Mouse (Mus musculus) heart, embryonic 12.5 days (tissue): ENCODE measurements at regions not wholly inside any gene's neighbourhood (a gene's known extent, or its start where the extent isn't known, plus 50 kb on each side); places are given as distances from the start of the nearest gene placed in this dataset.

ENCODE experiments used
- ATAC-seq: fragments of 200-750 bp; cut with Nextera tagmentation; 2 replicates; pipeline ENCODE4 v1.8.0; 2017; ENCODE audit warnings: moderate TSS enrichment, moderate library complexity; ENCODE audit not compliant: insufficient number of reproducible peaks, low FRiP score
- H3K27ac ChIP-seq: fragments of 300-500 bp; sonication (generic); 2 replicates; pipeline ENCODE4 v1.5.1; 2016; ENCODE audit warnings: mild to moderate bottlenecking, moderate library complexity; ENCODE audit not compliant: poor library complexity, severe bottlenecking
- H3K27me3 ChIP-seq: fragments of 300-500 bp; sonication (generic); replicated peaks from 2 replicates; pipeline ENCODE4 v1.6.1; 2016; ENCODE audit warnings: mild to moderate bottlenecking, moderate library complexity
- H3K36me3 ChIP-seq: fragments of 300-500 bp; sonication (generic); 2 replicates; pipeline ENCODE4 v1.6.1; 2016; ENCODE audit warnings: mild to moderate bottlenecking, moderate library complexity
- H3K4me1 ChIP-seq: fragments of 300-500 bp; sonication (generic); replicated peaks from 2 replicates; pipeline ENCODE4 v1.6.1; 2016; ENCODE audit warnings: mild to moderate bottlenecking
- H3K4me2 ChIP-seq: fragments of 300-500 bp; sonication (generic); 2 replicates; pipeline ENCODE4 v1.6.1; 2016; ENCODE audit warnings: mild to moderate bottlenecking, moderate library complexity
- H3K4me3 ChIP-seq: fragments of 300-500 bp; sonication (generic); 2 replicates; pipeline ENCODE4 v1.5.1; 2016; ENCODE audit warnings: mild to moderate bottlenecking
- H3K9ac ChIP-seq: fragments of 300-500 bp; sonication (generic); 2 replicates; pipeline ENCODE4 v1.6.1; 2016; ENCODE audit warnings: mild to moderate bottlenecking, moderate library complexity
- H3K9me3 ChIP-seq: fragments of 300-500 bp; sonication (generic); replicated peaks from 2 replicates; pipeline ENCODE4 v1.6.1; 2016; ENCODE audit warnings: mild to moderate bottlenecking, moderate library complexity
- WGBS: fragments of 180-500 bp; shearing (Covaris S2); methylation state at CpG from one replicate; pipeline ENCODE4 v1.1.7; 2016; 5-methylcytosine and 5-hydroxymethylcytosine counted together

DNA sequence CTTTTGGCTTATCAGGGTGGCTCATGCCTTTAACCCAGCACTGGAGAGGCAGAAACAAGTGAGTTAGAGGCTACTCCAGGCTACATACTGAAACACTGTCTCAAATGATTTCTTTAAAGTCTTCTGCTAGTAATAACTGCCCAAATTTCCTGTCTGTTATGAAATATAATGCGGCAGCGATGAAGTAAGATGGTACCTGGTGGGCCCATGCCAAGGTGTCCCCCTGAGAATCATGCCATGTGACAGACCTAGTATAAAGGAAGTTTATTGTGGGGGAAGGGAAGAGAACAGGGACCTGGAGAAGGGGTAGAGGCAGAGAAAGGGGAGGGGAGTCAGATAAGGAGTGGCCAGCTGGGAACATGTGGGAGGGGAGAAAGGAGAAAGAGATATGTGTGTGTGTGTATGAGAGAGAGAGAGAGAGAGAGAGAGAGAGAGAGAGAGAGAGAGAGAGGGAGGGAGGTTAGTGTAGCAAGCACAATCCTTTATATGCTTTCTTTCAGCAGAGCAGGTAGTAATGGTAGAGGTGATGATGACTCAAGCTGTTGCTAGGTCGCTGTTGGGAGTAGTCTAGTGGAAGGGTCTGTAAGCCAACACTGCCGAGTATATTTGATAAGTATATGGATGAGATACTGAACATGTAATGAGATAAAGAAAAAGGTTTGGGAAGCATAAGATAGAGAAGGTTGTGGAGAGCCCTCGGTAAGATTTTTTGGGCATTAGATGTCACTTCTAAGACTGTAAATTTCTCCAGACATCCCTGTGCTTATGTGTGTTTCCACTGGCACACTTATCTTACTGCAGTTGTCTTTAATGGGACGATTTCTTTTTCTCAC is 71.1 kb upstream of the Dph5 start:
- Histone ChIP-seq H3K4me1 (peaks cover 63% of the 10 kb centered on the region), H3K4me2 (no peak overlapping the region), H3K36me3 (no peaks in the 10 kb centered on the region), H3K27me3 (no peaks in the 10 kb centered on the region), H3K9ac (no peak overlapping the region), H3K4me3 (no peak overlapping the region), H3K27ac (peak overlapping the region; percentile 90), H3K9me3 (no peaks in the 10 kb centered on the region)
- 61% methylated on average over 6 of the region's 6 CpGs for WGBS
- ATAC-seq = no peak

GRCm38 (mm10) chr3:115817771-115818170 is 69.9 kb upstream of the Dph5 start:
- WGBS = 95% methylated on average over 5 of the region's 5 CpGs
- peaks cover 63% of the 10 kb centered on the region for H3K4me1 ChIP-seq

GRCm38 (mm10) chr3:115818734-115819133 is 68.9 kb upstream of the Dph5 start:
- WGBS = 61% methylated on average over 7 of the region's 7 CpGs
- Histone ChIP-seq H3K27me3 (no peaks in the 10 kb centered on the region), H3K27ac (peak overlapping the region; percentile 83), H3K4me1 (peaks cover 63% of the 10 kb centered on the region), H3K36me3 (no peaks in the 10 kb centered on the region), H3K9me3 (no peaks in the 10 kb centered on the region), H3K9ac (no peak overlapping the region), H3K4me2 (no peak overlapping the region), H3K4me3 (no peak overlapping the region)
- no peak for ATAC-seq

More at GRCm38 (mm10) chr3:115817771-115818170, 69.9 kb upstream of the Dph5 start:
- no peaks in the 10 kb centered on the region for H3K36me3 ChIP-seq
- H3K9me3 ChIP-seq = no peaks in the 10 kb centered on the region
- H3K27ac ChIP-seq = no peak overlapping the region
- H3K4me3 ChIP-seq = no peak overlapping the region
- no peaks in the 10 kb centered on the region for H3K27me3 ChIP-seq
- ATAC-seq = no peak
- H3K9ac ChIP-seq = no peak overlapping the region
- H3K4me2 ChIP-seq = no peak overlapping the region

- H3K9ac ChIP-seq = no peak overlapping the region
- ATAC-seq = peak; percentile 80
- peak overlapping the region; percentile 83 for H3K27ac ChIP-seq
- H3K9me3 ChIP-seq = no peaks in the 10 kb centered on the region
- H3K27me3 ChIP-seq = no peaks in the 10 kb centered on the region
- H3K36me3 ChIP-seq = no peaks in the 10 kb centered on the region
- WGBS = 8% methylated on average over 7 of the region's 7 CpGs
- H3K4me2 ChIP-seq = peak overlapping the region; percentile 54
- no peak overlapping the region for H3K4me3 ChIP-seq
- H3K4me1 ChIP-seq = peaks cover 63% of the 10 kb centered on the region
Observed at GRCm38 (mm10) chr3:115819401-115820138, 68.1 kb upstream of the Dph5 start.

GRCm38 (mm10) chr3:115820139-115820481 is 67.5 kb upstream of the Dph5 start:
- Histone ChIP-seq H3K4me2 (peak overlapping the region; percentile 54), H3K4me3 (no peak overlapping the region), H3K36me3 (no peaks in the 10 kb centered on the region), H3K9me3 (no peaks in the 10 kb centered on the region), H3K27me3 (no peaks in the 10 kb centered on the region), H3K27ac (peak overlapping the region; percentile 83), H3K9ac (no peak overlapping the region), H3K4me1 (peaks cover 58% of the 10 kb centered on the region)
- WGBS = 15% methylated on average over 8 of the region's 8 CpGs
- ATAC-seq = peak; percentile 17; the same call in 1 of the 2 replicates

GRCm38 (mm10) chr3:115821627-115822026 is 66.0 kb upstream of the Dph5 start:
- H3K4me1 ChIP-seq = peaks cover 43% of the 10 kb centered on the region
- WGBS = 64% methylated on average over 2 of the region's 2 CpGs
- ATAC-seq = no peak
- H3K9me3 ChIP-seq = no peaks in the 10 kb centered on the region
- no peak overlapping the region for H3K4me2 ChIP-seq
- H3K27ac ChIP-seq = no peak overlapping the region
- H3K27me3 ChIP-seq = no peaks in the 10 kb centered on the region
- H3K36me3 ChIP-seq = no peaks in the 10 kb centered on the region
- no peak overlapping the region for H3K9ac ChIP-seq
- H3K4me3 ChIP-seq = no peak overlapping the region

GRCm38 (mm10) chr3:115822491-115822890 is 65.1 kb upstream of the Dph5 start:
- no peak overlapping the region for H3K9ac ChIP-seq
- H3K4me2 ChIP-seq = no peak overlapping the region
- 71% methylated on average over 6 of the region's 6 CpGs for WGBS
- H3K9me3 ChIP-seq = no peaks in the 10 kb centered on the region
- H3K4me1 ChIP-seq = peaks cover 37% of the 10 kb centered on the region
- no peak overlapping the region for H3K27ac ChIP-seq
- no peak for ATAC-seq
- no peak overlapping the region for H3K4me3 ChIP-seq
- no peaks in the 10 kb centered on the region for H3K27me3 ChIP-seq
- no peaks in the 10 kb centered on the region for H3K36me3 ChIP-seq

GRCm38 (mm10) chr3:115823741-115824140 is 63.9 kb upstream of the Dph5 start:
- H3K9ac ChIP-seq = no peak overlapping the region
- no peak overlapping the region for H3K4me2 ChIP-seq
- H3K36me3 ChIP-seq = no peaks in the 10 kb centered on the region
- ATAC-seq = no peak
- H3K4me3 ChIP-seq = no peak overlapping the region
- 85% methylated on average over 5 of the region's 5 CpGs for WGBS
- H3K9me3 ChIP-seq = no peaks in the 10 kb centered on the region
- H3K4me1 ChIP-seq = peaks cover 24% of the 10 kb centered on the region
- H3K27ac ChIP-seq = no peak overlapping the region
- no peaks in the 10 kb centered on the region for H3K27me3 ChIP-seq

- no peak overlapping the region for H3K4me2 ChIP-seq
- H3K4me3 ChIP-seq = no peak overlapping the region
- H3K9ac ChIP-seq = no peak overlapping the region
- H3K27ac ChIP-seq = no peak overlapping the region
- no peaks in the 10 kb centered on the region for H3K27me3 ChIP-seq
- H3K9me3 ChIP-seq = no peaks in the 10 kb centered on the region
- 63% methylated on average over 2 of the region's 2 CpGs for WGBS
- peaks cover 16% of the 10 kb centered on the region for H3K4me1 ChIP-seq
- ATAC-seq = no peak
- H3K36me3 ChIP-seq = no peaks in the 10 kb centered on the region
Observed at GRCm38 (mm10) chr3:115824792-115825191, 62.8 kb upstream of the Dph5 start.

- H3K27ac ChIP-seq = no peak overlapping the region
- no peaks in the 10 kb centered on the region for H3K36me3 ChIP-seq
- no peak overlapping the region for H3K4me3 ChIP-seq
- no peaks in the 10 kb centered on the region for H3K9me3 ChIP-seq
- no peak for ATAC-seq
- H3K9ac ChIP-seq = no peak overlapping the region
- no peaks in the 10 kb centered on the region for H3K4me1 ChIP-seq
- no peaks in the 10 kb centered on the region for H3K27me3 ChIP-seq
- H3K4me2 ChIP-seq = no peak overlapping the region
Observed at GRCm38 (mm10) chr3:115835381-115835780, 52.3 kb upstream of the Dph5 start.

DNA sequence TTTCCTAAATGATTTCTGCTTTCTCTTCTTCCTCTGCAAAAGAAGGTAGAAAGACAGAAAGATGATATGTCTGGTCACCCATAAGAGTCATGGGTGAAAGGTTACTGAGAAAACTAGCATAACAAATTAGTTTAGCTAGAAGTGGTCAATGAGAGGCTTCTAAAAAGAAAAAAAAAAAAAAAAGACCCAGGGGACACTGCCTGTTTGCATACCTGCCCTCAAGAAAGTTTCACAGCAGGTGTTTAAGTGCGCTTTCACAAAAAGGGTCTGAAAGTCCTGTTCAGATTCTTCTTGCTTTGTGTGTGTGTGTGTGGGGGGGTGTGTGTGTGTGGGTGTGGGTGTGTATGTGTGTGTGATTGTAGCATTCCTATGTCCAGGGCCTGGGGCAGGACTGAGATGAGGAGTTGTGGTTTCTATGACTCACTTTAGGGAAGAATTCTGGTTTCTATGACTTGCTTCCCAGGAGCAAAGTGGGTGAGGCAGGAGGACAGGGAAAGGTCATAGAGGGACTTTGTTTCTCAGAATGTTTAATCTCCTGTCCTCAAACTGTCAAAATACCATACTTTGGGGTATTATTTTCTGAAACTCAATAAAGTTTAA is 49.9 kb upstream of the Dph5 start:
- H3K4me1 ChIP-seq = no peaks in the 10 kb centered on the region
- ATAC-seq = no peak
- 82% methylated on average over 1 of the region's 1 CpGs for WGBS
- no peaks in the 10 kb centered on the region for H3K27me3 ChIP-seq
- no peaks in the 10 kb centered on the region for H3K36me3 ChIP-seq
- H3K4me3 ChIP-seq = no peak overlapping the region
- 0 out of 2 replicates have a peak, but pooled peaks cover 3% of the 10 kb centered on the region for H3K9me3 ChIP-seq
- H3K4me2 ChIP-seq = no peak overlapping the region
- no peak overlapping the region for H3K9ac ChIP-seq
- H3K27ac ChIP-seq = no peak overlapping the region
